Mouse (Mus musculus): Measurements from ENCODE around the gene Lamc2.

- TF ChIP-seq EP300 (IDR thresholded peaks at IDR 0.05) = no peak
- TF ChIP-seq CTCF (IDR thresholded peaks at IDR 0.05) = no peak
Observed at GRCm38 (mm10) chr1:153095328-153095727, 90.9 kb downstream of the Lamc2 start.
